Mouse (Mus musculus): ENCODE measurements at regions not wholly inside any gene's neighbourhood (a gene's known extent, or its start where the extent isn't known, plus 50 kb on each side); places are given as distances from the start of the nearest gene placed in this dataset.

DNA sequence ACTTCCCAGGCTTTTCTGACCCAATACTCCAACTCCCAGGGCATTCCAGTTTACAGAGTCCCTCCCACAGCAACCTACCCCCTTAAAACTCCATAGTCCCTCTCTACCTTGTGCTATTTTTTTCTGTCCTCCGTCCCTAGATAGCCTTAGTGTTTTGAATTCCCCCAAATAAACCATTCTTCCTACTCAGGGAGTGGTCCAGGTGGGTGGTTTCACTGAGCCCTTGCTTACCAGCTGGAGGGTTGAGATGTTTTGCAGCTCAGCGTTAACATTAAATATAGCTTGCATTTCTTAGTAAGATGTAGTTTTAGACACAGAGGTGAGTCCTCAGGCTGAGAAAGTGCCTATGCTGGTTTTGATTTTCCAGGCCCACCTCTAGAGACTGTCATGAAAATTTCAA is 313.0 kb downstream of the Bmper start:
- DNase-seq: no peak

DNA sequence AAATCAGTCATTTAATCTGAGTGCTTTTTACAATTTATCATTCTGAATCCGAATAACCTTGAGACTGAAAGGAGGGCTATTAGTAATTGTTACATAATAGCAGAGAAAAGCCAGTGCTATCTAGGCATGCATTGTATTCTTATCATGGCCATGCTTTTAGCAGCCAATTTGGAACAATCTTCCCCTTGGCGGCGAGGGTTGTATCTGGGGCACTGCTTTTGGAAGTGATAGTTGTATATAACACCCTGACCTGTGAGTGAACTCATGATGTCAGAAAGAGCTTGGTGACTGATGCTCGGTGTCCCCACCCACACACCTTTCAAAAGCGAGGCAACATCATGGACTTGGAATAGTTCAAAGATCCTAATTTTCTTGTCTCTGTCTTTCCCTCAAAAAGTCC is 315.2 kb downstream of the Bmper start:
- no peak for DNase-seq

DNA sequence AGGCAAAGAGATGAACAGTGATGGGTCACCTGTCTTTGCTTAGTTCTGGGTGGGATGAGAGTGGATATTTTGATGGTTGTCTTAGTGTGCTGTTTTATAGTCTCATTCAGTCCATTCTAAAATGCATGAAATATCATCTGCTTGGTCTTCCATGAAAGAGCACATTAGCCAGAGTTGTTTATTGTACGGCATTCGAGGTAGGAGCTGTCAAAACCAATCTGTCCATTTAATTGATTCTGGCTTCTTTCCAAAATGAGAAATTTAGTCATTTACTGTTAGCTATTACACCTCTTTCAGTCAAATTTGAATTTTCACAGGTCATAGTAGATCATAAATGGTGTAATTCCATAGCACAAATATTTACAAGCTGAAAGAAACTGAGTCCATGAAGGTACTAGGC is 328.8 kb downstream of the Bmper start:
- no peak for DNase-seq

DNA sequence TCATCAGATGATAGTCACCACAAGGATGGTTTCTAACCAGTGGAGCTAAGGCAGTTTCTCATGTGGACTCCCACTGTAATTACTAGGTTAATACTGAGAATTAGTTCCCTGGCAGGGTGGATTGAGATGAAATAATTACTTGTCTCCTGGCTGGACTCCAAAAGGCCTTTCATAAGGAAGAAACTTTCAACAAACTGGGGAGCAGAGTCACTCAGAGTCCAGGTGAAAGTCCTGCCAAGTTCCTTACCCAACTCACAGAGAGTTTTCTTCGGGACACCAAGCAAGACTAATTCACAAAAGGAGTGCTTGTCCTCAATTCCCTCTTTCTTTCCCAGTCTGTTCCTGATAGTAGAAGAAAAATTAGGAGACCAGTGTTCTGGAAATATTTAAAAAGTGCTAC is 330.9 kb downstream of the Bmper start:
- DNase-seq: no peak

DNA sequence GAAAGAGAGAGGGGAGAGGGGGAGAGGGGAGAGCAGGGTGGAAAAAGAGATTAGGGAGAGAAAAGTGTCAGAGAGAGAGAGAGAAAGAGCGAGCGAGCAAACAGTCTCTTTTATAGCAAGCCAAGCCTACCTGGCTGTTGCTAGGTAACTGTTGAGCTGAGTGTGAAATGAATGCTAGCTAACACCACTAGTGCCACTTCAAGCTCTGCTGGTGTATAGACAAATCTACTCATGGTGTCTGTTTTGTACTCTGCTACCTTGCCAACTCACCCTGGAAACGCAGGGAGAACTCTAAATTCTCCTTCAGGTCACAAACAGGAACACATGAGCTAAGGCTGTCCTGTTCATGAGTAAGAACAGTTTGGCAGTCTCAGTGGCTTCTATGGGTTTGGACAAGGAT is 334.7 kb downstream of the Bmper start:
- no peak for DNase-seq

DNA sequence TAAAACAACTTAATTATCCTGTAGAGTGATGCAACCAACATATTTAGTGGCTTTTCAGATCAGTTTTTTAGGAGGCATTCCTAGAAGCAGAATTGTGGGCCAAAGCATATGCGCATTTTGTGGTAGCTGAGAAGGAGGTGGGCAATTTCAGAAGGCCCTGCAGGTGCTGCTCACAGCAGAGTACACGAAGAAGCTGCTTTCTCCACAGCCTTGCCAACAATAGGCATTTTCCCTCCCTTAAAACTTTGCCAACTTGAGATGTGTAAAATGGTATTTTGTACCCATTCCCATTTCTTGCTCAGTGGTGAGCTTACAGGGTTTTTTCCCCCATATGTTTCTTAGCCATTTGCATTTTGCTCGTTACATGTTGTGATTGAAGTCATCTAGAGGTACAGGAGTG is 339.0 kb downstream of the Bmper start:
- DNase-seq: no peak

DNA sequence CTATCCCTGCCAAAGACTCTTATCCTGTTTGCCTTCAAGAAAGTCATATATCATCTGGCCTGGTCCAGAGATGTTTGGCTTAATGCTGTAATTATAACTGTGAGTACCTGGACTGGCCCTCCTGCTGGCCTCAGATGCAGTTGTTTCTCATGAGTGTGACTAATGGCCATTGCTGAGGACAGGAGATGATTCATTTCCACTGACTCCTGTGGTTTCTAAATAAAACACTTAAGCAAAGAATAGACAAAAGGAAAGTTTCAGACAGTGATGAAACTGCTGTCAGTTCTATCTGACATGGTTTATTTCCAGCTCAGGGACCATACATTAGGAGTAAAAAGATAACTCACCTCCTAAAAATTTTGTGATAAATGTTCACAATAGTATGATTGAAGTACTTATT is 344.2 kb downstream of the Bmper start:
- DNase-seq: no peak

DNA sequence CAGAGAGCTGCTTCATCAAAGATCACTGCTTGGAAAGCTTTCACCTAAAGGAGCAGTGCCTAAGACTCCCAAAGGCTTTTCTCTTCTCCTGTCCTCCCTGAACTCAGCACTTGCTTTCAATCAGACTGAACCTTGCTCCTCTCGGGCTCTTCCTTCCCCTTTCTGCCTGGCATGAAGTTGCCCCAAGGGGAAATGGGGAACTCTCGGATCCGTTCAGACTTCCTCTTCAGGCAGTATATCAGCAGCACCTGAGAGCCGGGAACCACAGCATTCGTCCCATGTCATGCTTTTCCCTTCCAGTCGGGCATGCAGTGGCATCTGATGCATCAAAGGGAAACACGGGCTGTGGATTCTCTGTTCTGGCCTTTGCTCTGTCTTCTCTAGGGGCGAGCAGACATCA is 347.3 kb downstream of the Bmper start:
- no peak for DNase-seq

DNA sequence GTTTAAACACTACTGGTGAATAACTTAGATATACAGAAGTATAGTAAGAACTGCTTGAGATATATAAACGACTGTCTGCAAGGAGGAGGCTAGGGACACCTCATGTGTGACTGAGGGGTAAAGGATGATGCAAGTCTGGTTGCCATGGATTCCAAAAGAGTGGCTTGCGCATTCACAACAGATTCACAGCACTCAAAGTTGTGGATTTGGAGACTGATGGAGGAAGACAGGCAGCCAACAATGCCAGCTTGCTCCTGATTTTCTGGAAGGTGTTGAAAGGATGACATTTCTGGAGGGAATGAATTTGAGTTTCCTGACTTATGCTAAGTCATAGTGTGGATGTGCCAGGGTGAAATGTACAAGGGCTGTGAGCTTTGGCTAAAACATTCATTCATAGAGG is 353.4 kb downstream of the Bmper start:
- no peak for DNase-seq

DNA sequence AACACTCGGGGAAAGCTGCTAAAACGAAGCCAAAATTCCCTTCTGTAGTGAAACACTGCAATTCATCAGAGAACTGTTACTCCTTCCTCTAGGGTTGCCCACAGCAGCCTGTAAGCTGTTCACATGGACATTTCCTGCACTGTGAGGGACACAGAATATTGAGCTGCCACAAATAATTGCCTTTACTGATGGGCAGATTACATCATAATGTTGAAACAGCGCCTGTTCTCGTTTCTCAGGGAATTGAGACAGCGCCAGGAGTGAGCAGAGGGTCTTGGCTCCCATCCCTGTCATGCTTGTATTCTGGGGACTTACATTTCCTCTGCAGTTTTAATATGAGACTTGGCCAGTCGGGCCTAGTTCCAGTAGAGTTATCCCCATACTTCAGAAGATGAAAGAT is 357.3 kb downstream of the Bmper start:
- peak; percentile 41 for DNase-seq

DNA sequence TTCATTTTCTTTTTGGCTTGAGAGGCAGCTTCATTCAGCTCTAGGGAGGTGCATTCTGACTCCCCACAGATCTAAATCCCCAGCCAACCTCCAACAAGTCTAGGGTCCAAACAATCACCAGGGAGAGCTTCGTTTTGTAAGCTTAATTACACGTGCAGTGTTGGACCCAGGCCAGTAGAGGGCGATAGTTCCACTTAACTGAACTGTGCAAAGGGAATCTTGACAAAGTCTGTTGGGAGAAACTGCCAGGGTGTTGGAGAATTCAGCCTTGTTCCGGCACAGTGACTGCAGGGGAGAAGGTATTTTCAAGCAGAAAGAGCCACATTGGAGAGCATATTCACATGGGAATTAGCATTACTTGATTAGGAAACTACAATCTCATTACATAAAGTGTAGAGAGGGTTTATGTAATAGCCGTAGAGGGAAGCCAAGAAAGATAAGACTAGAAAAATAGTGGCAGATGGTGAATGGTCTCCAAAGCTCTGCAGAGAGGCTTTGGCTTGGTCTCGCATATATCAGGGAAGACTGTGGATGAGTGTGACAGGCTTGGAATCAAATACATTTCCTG is 358.2 kb downstream of the Bmper start:
- DNase-seq: peak; percentile 92

DNA sequence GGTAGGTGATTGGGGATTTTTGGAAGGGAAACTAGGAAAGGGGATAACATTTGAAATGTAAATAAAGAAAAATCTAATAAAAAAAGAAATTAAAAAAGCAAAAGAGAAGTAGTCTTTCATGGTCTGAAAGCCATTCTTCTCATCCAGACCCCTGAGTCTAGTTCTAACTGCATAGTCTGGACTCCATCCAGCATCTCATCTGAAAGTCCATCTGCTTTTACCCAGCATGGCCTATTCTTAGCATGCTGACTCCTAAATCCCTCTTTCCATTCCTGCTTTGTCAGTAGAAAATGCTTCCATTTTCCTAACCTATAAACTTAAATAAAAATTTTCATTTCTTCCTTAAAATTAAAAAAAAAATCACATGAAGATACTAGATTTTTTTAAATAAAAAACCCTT is 361.7 kb downstream of the Bmper start:
- peak; percentile 34 for DNase-seq

DNA sequence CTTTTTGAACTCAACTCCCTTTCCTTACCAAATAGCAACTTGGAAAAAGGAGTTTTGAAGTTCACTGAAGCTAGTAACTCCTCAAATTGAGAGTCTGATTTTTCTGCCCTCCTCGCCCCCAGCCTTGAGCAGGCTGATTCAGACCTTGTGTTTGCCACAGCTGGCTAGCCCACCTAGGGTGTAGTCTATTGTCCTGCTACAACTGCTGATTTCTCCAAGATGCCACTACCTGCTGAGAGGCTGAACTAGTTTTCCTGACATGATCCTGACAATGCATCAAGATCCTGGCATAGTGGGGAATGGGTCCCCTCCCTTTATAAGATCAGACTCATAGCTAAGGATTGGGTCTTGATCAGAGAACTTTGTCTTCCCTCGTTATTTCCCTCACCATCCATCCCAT is 366.1 kb downstream of the Bmper start:
- no peak for DNase-seq

DNA sequence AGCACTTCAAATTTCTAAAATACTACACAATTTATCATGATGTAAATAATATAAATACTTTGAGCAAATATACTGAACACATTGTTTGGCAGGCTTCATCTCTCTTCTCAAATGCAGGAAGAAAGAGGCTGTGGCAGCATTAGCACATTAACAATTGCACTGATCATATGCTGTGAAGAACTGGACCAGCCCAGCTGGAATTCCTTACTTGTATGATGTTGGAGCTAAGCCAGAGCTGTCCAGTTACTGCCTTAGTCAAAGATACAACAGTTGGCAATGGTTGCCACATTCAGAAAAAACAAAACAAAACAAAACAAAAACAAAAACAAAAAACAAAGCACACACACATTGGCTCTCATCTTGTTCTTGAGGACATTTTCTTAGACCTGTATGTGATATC is 369.0 kb downstream of the Bmper start:
- DNase-seq: no peak

DNA sequence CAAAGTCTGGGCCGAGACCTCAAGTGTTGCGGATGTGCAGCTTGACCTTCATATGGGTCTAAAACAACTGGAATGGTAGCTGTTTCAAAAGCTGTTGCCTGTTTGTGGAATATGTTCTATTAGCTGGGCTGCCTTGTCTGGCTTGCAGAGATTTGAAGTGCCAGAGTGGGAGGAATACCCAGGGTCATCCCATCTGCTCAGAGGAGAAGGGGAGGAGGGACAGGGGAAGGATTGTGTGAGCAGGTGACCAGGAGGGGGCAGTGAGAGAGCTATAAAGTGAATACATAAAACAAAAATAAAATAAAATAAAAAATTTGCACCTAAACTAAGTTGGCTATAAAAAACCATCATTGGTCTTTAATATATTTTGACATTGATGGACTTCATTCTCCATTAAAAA is 377.7 kb downstream of the Bmper start:
- DNase-seq: no peak
